In the genomic region with DNA sequence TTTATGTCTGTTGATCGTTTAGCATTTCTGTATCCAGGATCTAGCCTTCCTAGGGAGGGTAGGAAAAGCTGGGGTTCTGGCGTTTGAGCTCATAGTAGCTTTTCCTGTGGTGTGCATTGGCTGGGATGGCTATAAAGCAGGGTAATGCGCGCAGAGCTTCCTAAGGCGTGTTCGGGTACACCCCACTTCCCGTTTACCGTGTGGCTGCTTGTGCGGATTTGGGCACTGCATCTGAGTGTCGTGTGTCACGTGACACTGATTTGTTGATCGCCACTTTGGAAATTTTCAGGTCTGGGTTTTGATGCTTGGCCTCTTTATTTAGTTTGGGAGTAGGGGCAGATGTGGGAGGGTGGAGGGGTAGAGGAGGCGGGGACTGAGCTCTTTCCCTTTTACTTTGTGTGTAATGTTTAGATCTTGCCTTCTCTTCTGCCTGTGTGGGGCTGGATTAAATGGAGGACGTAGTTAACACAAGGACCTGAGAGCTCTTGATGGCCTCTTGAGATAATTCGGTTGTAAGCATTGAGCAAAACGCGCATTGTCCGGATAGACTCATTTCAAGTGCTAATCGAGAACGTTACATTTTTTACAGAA, we compare ENCODE assay signal across 8 mouse cellular contexts.
A peak's percentile ranks its signal among the peaks of the same experiment; 100 is the strongest.
DNase-seq lines count a peak whose midpoint lies in the region; ATAC-seq and TF ChIP-seq lines count a peak whose summit lies in the region.

No protein-coding gene starts in this region.

- TF ChIP-seq CTCF in kidney, postnatal 0 days (IDR thresholded peaks at IDR 0.05; ENCODE audit: low read depth): no peak

- peaks cover 30% of the 10 kb centered on the region for H3K4me1 ChIP-seq in heart, embryonic 12.5 days (replicated peaks)
- peaks cover 10% of the 10 kb centered on the region; the same call in 1 of the 2 replicates for H3K4me1 ChIP-seq in kidney, postnatal 0 days (replicated peaks; ENCODE audit: insufficient read depth, low read length)
- peaks cover 32% of the 10 kb centered on the region for H3K4me1 ChIP-seq in midbrain, embryonic 12.5 days

- peak; percentile 14 for DNase-seq in adrenal gland, postnatal 14 days
- no peak for DNase-seq in adrenal gland, adult 18-20 months (ENCODE audit: low spot score in 2 of 2)
- no peak for DNase-seq in kidney, postnatal 0 days (ENCODE audit: low spot score)
- no peak for DNase-seq in frontal cortex, postnatal 10 days (ENCODE audit: low spot score in 2 of 2)
- no peak for DNase-seq in adrenal gland, postnatal 25 days
- DNase-seq in gastrocnemius, postnatal 10 days: no peak

- H3K9ac ChIP-seq in heart, embryonic 12.5 days: peak overlapping the region; percentile 45; the same call in 1 of the 2 replicates
- no peak overlapping the region for H3K9ac ChIP-seq in kidney, postnatal 0 days (ENCODE audit: low read depth, low read length)
- no peak overlapping the region for H3K9ac ChIP-seq in midbrain, embryonic 12.5 days (replicated peaks)

- no peaks in the 10 kb centered on the region for H3K9me3 ChIP-seq in heart, embryonic 12.5 days (replicated peaks)
- no peaks in the 10 kb centered on the region for H3K9me3 ChIP-seq in kidney, postnatal 0 days (replicated peaks; ENCODE audit: low read length)
- no peaks in the 10 kb centered on the region for H3K9me3 ChIP-seq in midbrain, embryonic 12.5 days

- ATAC-seq in heart, embryonic 12.5 days (ENCODE audit: insufficient number of reproducible peaks, low FRiP score): no peak
- ATAC-seq in kidney, postnatal 0 days (replicated peaks; ENCODE audit: low FRiP score, low read depth): no peak
- ATAC-seq in midbrain, embryonic 12.5 days (ENCODE audit: low FRiP score, low read depth): no peak

- H3K4me3 ChIP-seq in heart, embryonic 12.5 days: no peak overlapping the region
- no peak overlapping the region for H3K4me3 ChIP-seq in kidney, postnatal 0 days (replicated peaks; ENCODE audit: low read depth, low read length)
- no peak overlapping the region for H3K4me3 ChIP-seq in midbrain, embryonic 12.5 days

- no peaks in the 10 kb centered on the region for H3K36me3 ChIP-seq in heart, embryonic 12.5 days
- no peaks in the 10 kb centered on the region for H3K36me3 ChIP-seq in kidney, postnatal 0 days (ENCODE audit: insufficient read depth, low read length)
- no peaks in the 10 kb centered on the region for H3K36me3 ChIP-seq in midbrain, embryonic 12.5 days

- 46% methylated on average over 20 of the region's 20 CpGs for WGBS in heart, embryonic 12.5 days
- 46% methylated on average over 20 of the region's 20 CpGs for WGBS in kidney, postnatal 0 days
- 46% methylated on average over 20 of the region's 20 CpGs for WGBS in midbrain, embryonic 12.5 days

- H3K27me3 ChIP-seq in heart, embryonic 12.5 days (replicated peaks): no peaks in the 10 kb centered on the region
- no peaks in the 10 kb centered on the region for H3K27me3 ChIP-seq in kidney, postnatal 0 days (ENCODE audit: insufficient read depth, low read length)
- H3K27me3 ChIP-seq in midbrain, embryonic 12.5 days: no peaks in the 10 kb centered on the region

- peak overlapping the region; percentile 45 for H3K27ac ChIP-seq in heart, embryonic 12.5 days (ENCODE audit: poor library complexity, severe bottlenecking)
- peak overlapping the region; percentile 90 for H3K27ac ChIP-seq in kidney, postnatal 0 days
- peak overlapping the region; percentile 42 for H3K27ac ChIP-seq in midbrain, embryonic 12.5 days (replicated peaks)

- peak overlapping the region; percentile 49 for H3K4me2 ChIP-seq in heart, embryonic 12.5 days
- peak overlapping the region; percentile 35 for H3K4me2 ChIP-seq in kidney, postnatal 0 days (ENCODE audit: low read length)
- no peak overlapping the region for H3K4me2 ChIP-seq in midbrain, embryonic 12.5 days (replicated peaks)
